Mouse (Mus musculus) kidney, adult 2 months (tissue): ENCODE data around the gene F7.

Source experiments
- CTCF ChIP-seq: fragments of 200-500 bp; conservative IDR thresholded peaks from 2 replicates; pipeline ENCODE4 v1.5.1; 2011; ENCODE audit warnings: low read depth, mild to moderate bottlenecking, control low read depth, low read length, moderate library complexity, mixed read lengths; ENCODE audit not compliant: insufficient read depth, insufficient read length
- POLR2A ChIP-seq: fragments of 200-500 bp; IDR thresholded peaks from one replicate; pipeline ENCODE4 v1.6.1; 2011; ENCODE audit warnings: low read depth, low read length, control low read depth

DNA sequence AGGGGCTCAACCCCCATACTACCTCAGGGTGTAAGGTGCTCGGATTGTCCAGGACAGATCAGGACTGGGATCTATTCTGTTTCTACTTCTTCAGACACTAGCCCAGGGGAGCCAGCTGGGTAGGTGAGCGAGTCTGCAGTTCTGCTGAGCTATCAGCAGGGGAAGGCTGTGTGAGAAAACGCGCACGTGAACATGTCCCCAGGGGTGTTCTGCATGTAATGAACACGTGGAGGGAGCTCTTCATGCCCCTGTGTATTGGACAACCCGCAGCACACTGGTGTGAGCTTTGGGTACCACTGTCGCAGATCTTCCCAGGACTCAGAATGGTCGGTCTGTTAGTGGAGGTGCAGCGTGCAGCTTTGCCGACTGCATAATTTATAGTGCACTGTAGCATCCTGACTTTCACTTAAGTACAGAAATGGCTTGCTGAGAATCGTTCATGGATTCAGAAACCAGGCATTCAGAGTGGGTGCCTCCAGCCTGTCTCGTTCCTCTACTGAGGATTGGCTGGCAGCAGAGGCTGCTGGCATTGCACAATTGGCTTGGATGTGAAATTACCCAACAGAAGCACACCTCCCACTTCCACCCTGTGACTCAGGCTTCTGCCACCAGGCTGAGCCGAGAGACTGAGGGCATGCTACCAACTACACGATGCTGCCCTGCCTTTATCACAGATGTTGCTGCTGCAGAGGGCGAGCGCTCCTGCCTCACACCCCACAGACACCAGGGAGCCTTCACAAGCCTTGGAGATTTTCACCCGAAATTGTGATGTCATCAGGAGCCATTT, 42.0 kb upstream of the F7 start:
- TF ChIP-seq CTCF = no peak
- no peak for TF ChIP-seq POLR2A
